Mouse (Mus musculus) urinary bladder, adult 18-20 months (tissue): ENCODE measurements around the gene Gm49450.

Experiments used
- DNase-seq, 2 experiments: peaks; one replicate each; pipeline ENCODE4 v3.0.0; 2022; ENCODE audit warnings: low spot score in 2 of 2, mixed read lengths in 2 of 2

Gene Gm49450

DNA sequence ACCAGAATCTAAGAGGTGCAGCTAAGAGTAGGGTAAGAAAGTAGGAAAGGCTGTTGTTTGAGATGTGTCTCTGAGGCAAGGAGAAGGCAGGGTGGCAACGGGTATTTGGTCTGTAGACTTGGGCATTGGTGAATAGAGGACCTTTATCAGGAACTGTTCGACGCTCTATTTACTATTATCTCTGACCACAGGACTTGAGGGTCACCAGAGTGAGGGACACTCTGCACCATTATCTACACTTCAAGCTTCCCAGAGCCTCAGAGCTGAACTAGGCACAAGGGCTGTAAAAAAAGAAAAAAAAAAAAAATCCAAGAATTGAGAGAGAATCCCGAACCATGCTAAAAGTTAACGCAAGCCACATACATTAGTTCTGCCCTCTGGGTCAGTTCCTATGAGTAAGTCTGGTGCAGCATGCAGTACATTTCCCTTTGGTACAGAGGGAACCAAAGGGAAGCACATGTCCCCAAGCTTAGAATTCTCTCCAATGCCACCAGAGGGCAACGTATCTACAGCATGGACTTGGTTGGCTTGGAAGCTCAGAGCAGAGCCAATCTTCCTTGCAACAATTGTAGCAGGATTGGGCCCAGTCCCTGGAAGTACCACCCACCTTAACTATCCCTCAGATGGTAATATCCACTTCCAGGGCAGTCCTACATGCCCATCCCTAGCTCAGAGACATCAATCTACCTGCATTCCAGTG is 61.3 kb downstream of the Gm49450 start:
- no peak for DNase-seq

GRCm38 (mm10) chr15:98891198-98891742 is 62.1 kb downstream of the Gm49450 start:
- DNase-seq: no peak

DNA sequence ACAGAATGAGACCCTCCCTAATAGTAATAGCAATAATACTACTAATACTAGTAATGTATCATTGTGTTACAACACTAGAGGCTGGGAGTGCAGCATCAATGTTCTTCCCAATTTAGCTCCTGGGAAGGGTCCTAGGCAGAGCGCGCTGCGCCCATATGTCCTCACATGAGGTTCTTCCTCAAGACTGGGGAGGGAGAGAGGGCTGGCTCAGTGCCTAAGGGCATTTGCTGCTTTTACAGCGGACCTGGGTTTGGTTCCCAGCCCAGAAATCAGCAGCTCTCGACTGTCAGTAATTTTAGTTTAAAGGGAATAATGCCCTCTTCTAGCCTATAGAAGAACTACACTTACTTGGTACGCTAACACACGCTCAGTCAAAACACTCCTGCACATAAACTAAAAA is 65.8 kb downstream of the Gm49450 start:
- DNase-seq: no peak

- DNase-seq: no peak
Measured at GRCm38 (mm10) chr15:98886667-98887387, 66.5 kb downstream of the Gm49450 start.

DNA sequence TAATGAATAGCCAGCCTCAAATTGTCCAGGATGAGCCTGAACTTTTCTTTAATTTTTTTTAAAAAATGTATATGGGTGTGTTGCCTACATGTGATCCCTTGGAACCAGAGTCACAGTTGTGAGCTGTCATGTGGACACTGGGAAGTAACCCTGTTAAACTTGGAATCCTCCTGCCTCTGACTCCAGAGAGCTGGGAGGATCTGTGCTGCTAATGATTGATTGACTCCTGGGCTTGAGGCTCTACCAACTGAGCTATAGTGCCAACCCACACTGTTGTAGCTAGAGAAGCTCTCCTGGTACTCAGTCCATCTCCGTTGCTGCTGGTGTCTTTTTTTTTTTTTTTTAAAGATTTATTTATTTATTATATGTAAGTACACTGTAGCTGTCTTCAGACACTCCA is 69.2 kb downstream of the Gm49450 start:
- DNase-seq: no peak

GRCm38 (mm10) chr15:98883661-98884060 is 69.7 kb downstream of the Gm49450 start:
- no peak for DNase-seq
